Mouse (Mus musculus): ENCODE results near the gene Tufm. TPM values are rescaled to one million over a fixed set of nuclear protein-coding genes. Genes with fewer than 3 reads are reported as not detected.

Gene Tufm
- polyA plus RNA-seq, 1 experiment: 100 TPM

- peaks cover 3% of the 10 kb centered on the region; the same call in 1 of the 2 replicates for H3K36me3 ChIP-seq (ENCODE audit: control insufficient read depth, insufficient read depth, low read length, poor library complexity, severe bottlenecking)
- no peak within 1 kb of the TSS for H3K27ac ChIP-seq (ENCODE audit: insufficient read depth, low read length)
- H3K27me3 ChIP-seq (ENCODE audit: control insufficient read depth, insufficient read depth, low read length, poor library complexity, severe bottlenecking): no peaks in the 10 kb centered on the region
- TF ChIP-seq CTCF (IDR thresholded peaks at IDR 0.05; ENCODE audit: low read depth, low read length) (no peak), POLR2A (IDR thresholded peaks at IDR 0.05; ENCODE audit: insufficient read depth, low read length) (no peak), EP300 (IDR thresholded peaks at IDR 0.05; ENCODE audit: insufficient read depth, low read depth, low read length) (no peak)
- no peaks in the 10 kb centered on the region for H3K9me3 ChIP-seq (replicated peaks; ENCODE audit: control insufficient read depth, insufficient read depth, low read length, poor library complexity, severe bottlenecking)
- no peak within 1 kb of the TSS for H3K4me3 ChIP-seq (ENCODE audit: low read depth, low read length)
- H3K4me1 ChIP-seq (ENCODE audit: control insufficient read depth, insufficient read depth, low read length): peaks cover 3% of the 10 kb centered on the region
- no peak within 1 kb of the TSS for H3K9ac ChIP-seq (ENCODE audit: low read depth, poor library complexity, severe bottlenecking)
These were observed 24.2 kb upstream of the Tufm start, which contains the start of gene Atp2a1 for GRCm38 (mm10) chr7:126463004-126463403. Gene Atp2a1, minus strand, starts transcription at chr7:126463108.

- TF ChIP-seq POLR2A (IDR thresholded peaks at IDR 0.05; ENCODE audit: insufficient read depth, low read length) (no peak), CTCF (IDR thresholded peaks at IDR 0.05; ENCODE audit: low read depth, low read length) (no peak), EP300 (IDR thresholded peaks at IDR 0.05; ENCODE audit: insufficient read depth, low read depth, low read length) (no peak)
- H3K9me3 ChIP-seq (replicated peaks; ENCODE audit: control insufficient read depth, insufficient read depth, low read length, poor library complexity, severe bottlenecking): no peaks in the 10 kb centered on the region
- H3K27me3 ChIP-seq (ENCODE audit: control insufficient read depth, insufficient read depth, low read length, poor library complexity, severe bottlenecking): no peaks in the 10 kb centered on the region
- H3K9ac ChIP-seq (ENCODE audit: low read depth, poor library complexity, severe bottlenecking): no peak overlapping the region
- peaks cover 3% of the 10 kb centered on the region for H3K36me3 ChIP-seq (ENCODE audit: control insufficient read depth, insufficient read depth, low read length, poor library complexity, severe bottlenecking)
- no peak overlapping the region for H3K27ac ChIP-seq (ENCODE audit: insufficient read depth, low read length)
- H3K4me1 ChIP-seq (ENCODE audit: control insufficient read depth, insufficient read depth, low read length): peaks cover 3% of the 10 kb centered on the region
- no peak overlapping the region for H3K4me3 ChIP-seq (ENCODE audit: low read depth, low read length)
These were observed 23.6 kb upstream of the Tufm start for GRCm38 (mm10) chr7:126463547-126463946.

GRCm38 (mm10) chr7:126464121-126464520 is 23.0 kb upstream of the Tufm start:
- Histone ChIP-seq H3K27ac (ENCODE audit: insufficient read depth, low read length) (no peak overlapping the region), H3K9me3 (replicated peaks; ENCODE audit: control insufficient read depth, insufficient read depth, low read length, poor library complexity, severe bottlenecking) (no peaks in the 10 kb centered on the region), H3K4me3 (ENCODE audit: low read depth, low read length) (no peak overlapping the region), H3K27me3 (ENCODE audit: control insufficient read depth, insufficient read depth, low read length, poor library complexity, severe bottlenecking) (no peaks in the 10 kb centered on the region), H3K4me1 (ENCODE audit: control insufficient read depth, insufficient read depth, low read length) (peaks cover 3% of the 10 kb centered on the region), H3K9ac (ENCODE audit: low read depth, poor library complexity, severe bottlenecking) (no peak overlapping the region), H3K36me3 (ENCODE audit: control insufficient read depth, insufficient read depth, low read length, poor library complexity, severe bottlenecking) (peaks cover 6% of the 10 kb centered on the region)
- TF ChIP-seq EP300 (IDR thresholded peaks at IDR 0.05; ENCODE audit: insufficient read depth, low read depth, low read length): no peak

GRCm38 (mm10) chr7:126464836-126465235 is 22.3 kb upstream of the Tufm start:
- Histone ChIP-seq H3K9ac (ENCODE audit: low read depth, poor library complexity, severe bottlenecking) (no peak overlapping the region), H3K27ac (ENCODE audit: insufficient read depth, low read length) (no peak overlapping the region), H3K9me3 (replicated peaks; ENCODE audit: control insufficient read depth, insufficient read depth, low read length, poor library complexity, severe bottlenecking) (no peaks in the 10 kb centered on the region), H3K27me3 (ENCODE audit: control insufficient read depth, insufficient read depth, low read length, poor library complexity, severe bottlenecking) (no peaks in the 10 kb centered on the region), H3K36me3 (ENCODE audit: control insufficient read depth, insufficient read depth, low read length, poor library complexity, severe bottlenecking) (peaks cover 6% of the 10 kb centered on the region), H3K4me3 (ENCODE audit: low read depth, low read length) (no peak overlapping the region), H3K4me1 (ENCODE audit: control insufficient read depth, insufficient read depth, low read length) (peaks cover 3% of the 10 kb centered on the region)
- TF ChIP-seq CTCF (IDR thresholded peaks at IDR 0.05; ENCODE audit: low read depth, low read length): no peak
- TF ChIP-seq EP300 (IDR thresholded peaks at IDR 0.05; ENCODE audit: insufficient read depth, low read depth, low read length): no peak
- TF ChIP-seq POLR2A (IDR thresholded peaks at IDR 0.05; ENCODE audit: insufficient read depth, low read length): no peak

- no peak overlapping the region for H3K27ac ChIP-seq (ENCODE audit: insufficient read depth, low read length)
These were observed 21.7 kb upstream of the Tufm start for GRCm38 (mm10) chr7:126465246-126466030.

GRCm38 (mm10) chr7:126466116-126466515 is 21.0 kb upstream of the Tufm start:
- TF ChIP-seq POLR2A (IDR thresholded peaks at IDR 0.05; ENCODE audit: insufficient read depth, low read length) (no peak), CTCF (IDR thresholded peaks at IDR 0.05; ENCODE audit: low read depth, low read length) (no peak), EP300 (IDR thresholded peaks at IDR 0.05; ENCODE audit: insufficient read depth, low read depth, low read length) (no peak)
- Histone ChIP-seq H3K27ac (ENCODE audit: insufficient read depth, low read length) (no peak overlapping the region), H3K9ac (ENCODE audit: low read depth, poor library complexity, severe bottlenecking) (no peak overlapping the region), H3K27me3 (ENCODE audit: control insufficient read depth, insufficient read depth, low read length, poor library complexity, severe bottlenecking) (no peaks in the 10 kb centered on the region), H3K36me3 (ENCODE audit: control insufficient read depth, insufficient read depth, low read length, poor library complexity, severe bottlenecking) (peaks cover 10% of the 10 kb centered on the region), H3K4me1 (ENCODE audit: control insufficient read depth, insufficient read depth, low read length) (peaks cover 3% of the 10 kb centered on the region), H3K4me3 (ENCODE audit: low read depth, low read length) (no peak overlapping the region), H3K9me3 (replicated peaks; ENCODE audit: control insufficient read depth, insufficient read depth, low read length, poor library complexity, severe bottlenecking) (no peaks in the 10 kb centered on the region)

More at GRCm38 (mm10) chr7:126465246-126466030, 21.7 kb upstream of the Tufm start:
- peaks cover 3% of the 10 kb centered on the region for H3K4me1 ChIP-seq (ENCODE audit: control insufficient read depth, insufficient read depth, low read length)
- H3K4me3 ChIP-seq (ENCODE audit: low read depth, low read length): no peak overlapping the region
- H3K27me3 ChIP-seq (ENCODE audit: control insufficient read depth, insufficient read depth, low read length, poor library complexity, severe bottlenecking): no peaks in the 10 kb centered on the region
- H3K9me3 ChIP-seq (replicated peaks; ENCODE audit: control insufficient read depth, insufficient read depth, low read length, poor library complexity, severe bottlenecking): no peaks in the 10 kb centered on the region
- peaks cover 6% of the 10 kb centered on the region for H3K36me3 ChIP-seq (ENCODE audit: control insufficient read depth, insufficient read depth, low read length, poor library complexity, severe bottlenecking)
- TF ChIP-seq CTCF (IDR thresholded peaks at IDR 0.05; ENCODE audit: low read depth, low read length) (no peak), POLR2A (IDR thresholded peaks at IDR 0.05; ENCODE audit: insufficient read depth, low read length) (no peak), EP300 (IDR thresholded peaks at IDR 0.05; ENCODE audit: insufficient read depth, low read depth, low read length) (no peak)
- no peak overlapping the region for H3K9ac ChIP-seq (ENCODE audit: low read depth, poor library complexity, severe bottlenecking)
